Mouse (Mus musculus): ENCODE data around the gene Ncmap. TPM values are rescaled to one million over a fixed set of nuclear protein-coding genes. Genes with fewer than 3 reads are reported as not detected.

Gene Ncmap
- 48.1 TPM for polyA plus RNA-seq (2017; shearing (Covaris generic))

DNA sequence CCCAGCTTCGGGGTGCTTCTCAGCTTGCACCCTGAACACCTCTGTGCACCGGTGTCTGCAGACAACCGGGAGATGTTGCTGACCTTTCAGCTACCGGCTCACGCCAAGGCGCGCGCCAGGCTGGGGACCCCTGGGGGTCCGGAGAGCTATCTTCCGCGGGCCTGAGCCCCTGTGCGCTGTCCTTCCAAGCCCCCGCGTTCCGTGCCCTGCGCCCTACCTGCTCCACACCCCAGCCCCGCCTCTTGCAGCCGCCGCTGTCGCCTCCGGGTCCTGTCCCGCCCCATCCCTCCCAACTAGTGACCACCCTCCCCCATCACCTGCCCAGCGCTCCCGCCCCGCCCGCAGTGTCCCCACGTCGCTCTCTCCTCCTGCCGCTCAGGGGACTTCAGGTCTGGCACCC lies at the start of gene Ncmap:
Ncmap (minus strand) TSS at position 237 of the 400 bp plus-strand sequence.

DNA sequence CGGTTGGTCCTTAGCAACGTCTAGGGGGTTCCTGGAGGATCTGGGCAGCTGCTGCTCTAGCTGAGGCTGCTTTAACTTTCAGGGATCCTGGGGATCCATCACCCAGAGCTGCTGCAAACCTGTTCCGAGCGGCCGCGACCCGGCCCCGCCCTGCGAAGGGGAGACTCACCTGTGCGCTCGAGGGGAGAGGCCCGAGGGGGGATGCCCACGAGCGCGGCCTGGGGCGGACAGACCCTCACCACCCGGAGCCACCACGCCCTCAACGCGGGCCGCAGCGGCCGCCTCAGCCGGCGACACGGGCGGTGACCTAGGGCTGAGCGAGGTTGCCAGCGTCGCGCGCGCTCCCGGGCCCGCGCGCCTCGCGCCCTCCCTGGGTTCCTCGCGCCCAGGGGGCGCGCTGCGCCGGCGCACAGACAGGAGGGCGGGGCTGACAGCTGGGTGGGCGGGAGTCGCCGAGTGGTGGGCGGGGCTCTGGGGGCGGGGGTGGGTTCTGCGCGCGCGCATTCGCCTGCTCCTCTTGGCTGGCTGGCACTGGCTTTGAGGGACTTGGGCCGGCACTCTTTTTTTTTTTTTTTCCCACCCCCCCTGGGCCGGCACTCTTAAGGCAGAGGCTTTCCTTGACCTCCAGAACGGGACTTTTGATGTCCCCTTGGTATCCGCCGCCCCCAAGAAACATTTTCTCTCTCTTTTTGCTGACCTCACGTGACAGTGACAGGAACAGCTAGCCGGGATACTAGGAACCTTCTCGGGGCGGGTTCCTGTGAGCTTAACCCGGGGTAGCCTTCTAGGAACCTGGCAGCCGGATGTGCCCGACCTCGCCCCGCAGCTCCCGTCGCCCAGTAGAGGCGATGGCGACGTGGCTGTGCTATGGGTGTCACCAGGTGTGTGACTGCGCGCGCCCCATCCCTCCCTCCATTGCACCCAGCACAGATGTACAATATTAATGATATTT lies 35.7 kb upstream of the Ncmap start, which contains the start of gene Rcan3:
Rcan3 (minus strand) TSS at position 411 of the 952 bp plus-strand sequence.

GRCm38 (mm10) chr4:135353066-135353793 lies 44.8 kb downstream of the Ncmap start, which contains the start of gene Srrm1:
Gene Srrm1 (minus strand): TSS chr4:135353321.

Other genes with a start within 250 kb of the Ncmap start
- gene Clic4, start 125.4 kb downstream of the Ncmap start, polyA plus RNA-seq (2017; shearing (Covaris generic)), result 22.2 TPM
- 188 TPM for gene Srrm1, start 44.9 kb downstream of the Ncmap start, polyA plus RNA-seq (2017; shearing (Covaris generic))
- 58.2 TPM for gene Rcan3, start 35.6 kb upstream of the Ncmap start, polyA plus RNA-seq (2017; shearing (Covaris generic))
- 0.25 TPM for gene Stpg1, start 96.6 kb upstream of the Ncmap start, polyA plus RNA-seq (2017; shearing (Covaris generic))
- gene Nipal3, start 96.8 kb upstream of the Ncmap start, polyA plus RNA-seq (2017; shearing (Covaris generic)), result 14.8 TPM
- not detected for gene Grhl3, start 175.4 kb upstream of the Ncmap start, polyA plus RNA-seq (2017; shearing (Covaris generic))

Measured in CD4-positive, CD25-positive, alpha-beta regulatory T cell (primary cell).